ENCODE assay signal across 9 mouse cellular contexts in genomic region chr14:57362726-57363660, GRCm38 (mm10). TPM values are rescaled to one million over a fixed set of nuclear protein-coding genes. Genes with fewer than 3 reads are reported as not detected.
DNase-seq lines count a peak whose midpoint lies in the region; ATAC-seq and TF ChIP-seq lines count a peak whose summit lies in the region.
"Had no signal": no experiment of that assay in that cellular context is flagged by ENCODE, and none has a peak within 500 bp of the region (broad histone marks: within the 10 kb centered on the region; RNA-seq: fewer than 3 reads in every experiment).

No protein-coding gene starts in this region.

- H3K4me2 ChIP-seq in forebrain, embryonic 16.5 days (ENCODE audit: low read length): peak overlapping the region; percentile 32
- H3K4me2 ChIP-seq in lung, embryonic 14.5 days: peak overlapping the region; percentile 40
- H3K4me2 ChIP-seq: lung, embryonic 15.5 days had no signal

- 0 out of 2 replicates have a peak, but pooled peaks have one; percentile 6 for TF ChIP-seq CTCF in G1E (IDR thresholded peaks at IDR 0.05; ENCODE audit: low read depth, low read length)
- TF ChIP-seq CTCF in layer of hippocampus, adult 2 months (conservative IDR thresholded peaks at IDR 0.05): peak; percentile 96
- TF ChIP-seq CTCF in lung, embryonic 14.5 days (IDR thresholded peaks at IDR 0.05; ENCODE audit: low read depth): peak; percentile 85

- H3K27me3 ChIP-seq in G1E (ENCODE audit: insufficient read depth, low read length): peaks cover 2% of the 10 kb centered on the region; the same call in 1 of the 2 replicates
- H3K27me3 ChIP-seq in forebrain, embryonic 16.5 days (replicated peaks; ENCODE audit: control insufficient read depth, insufficient read depth, low read length): no peaks in the 10 kb centered on the region
- no peaks in the 10 kb centered on the region for H3K27me3 ChIP-seq in lung, embryonic 14.5 days (ENCODE audit: insufficient read depth, low read length)
- H3K27me3 ChIP-seq: lung, embryonic 15.5 days had no signal

- 7% methylated on average over 24 of the region's 31 CpGs for WGBS in forebrain, embryonic 16.5 days
- WGBS in lung, embryonic 14.5 days: 7% methylated on average over 27 of the region's 31 CpGs

- H3K27ac ChIP-seq in forebrain, embryonic 16.5 days (ENCODE audit: low read length): no peak overlapping the region
- H3K27ac ChIP-seq in layer of hippocampus, adult 2 months: no peak overlapping the region
- no peak overlapping the region for H3K27ac ChIP-seq in lung, embryonic 14.5 days (ENCODE audit: low read depth)
- H3K27ac ChIP-seq: lung, embryonic 15.5 days had no signal

- DNase-seq in G1E (ENCODE audit: low spot score): no peak
- DNase-seq in cerebellum, adult 11-12 months: peak; percentile 44
- DNase-seq in layer of hippocampus, adult 2 months (ENCODE audit: low spot score in 2 of 2): peak; percentile 49 to 82
- peak; percentile 88 for DNase-seq in lung, embryonic 14.5 days
- DNase-seq in retina, adult 2 months (ENCODE audit: low read depth, low spot score): peak; percentile 62
- DNase-seq in thymus, postnatal 36 days: peak; percentile 66 to 72

- H3K36me3 ChIP-seq in G1E (replicated peaks): peaks cover 16% of the 10 kb centered on the region
- H3K36me3 ChIP-seq in forebrain, embryonic 16.5 days (ENCODE audit: control insufficient read depth, insufficient read depth): no peaks in the 10 kb centered on the region
- H3K36me3 ChIP-seq in lung, embryonic 14.5 days (ENCODE audit: insufficient read depth): no peaks in the 10 kb centered on the region
- H3K36me3 ChIP-seq: lung, embryonic 15.5 days had no signal

- no peaks in the 10 kb centered on the region for H3K9me3 ChIP-seq in G1E (replicated peaks)
- H3K9me3 ChIP-seq in forebrain, embryonic 16.5 days (ENCODE audit: control insufficient read depth, low read length): no peaks in the 10 kb centered on the region
- no peaks in the 10 kb centered on the region for H3K9me3 ChIP-seq in lung, embryonic 14.5 days (ENCODE audit: low read depth, low read length)
- H3K9me3 ChIP-seq: lung, embryonic 15.5 days had no signal

- no peak overlapping the region for H3K9ac ChIP-seq in forebrain, embryonic 16.5 days (replicated peaks; ENCODE audit: low read depth, low read length)
- H3K9ac ChIP-seq in lung, embryonic 14.5 days: no peak overlapping the region
- H3K9ac ChIP-seq: lung, embryonic 15.5 days had no signal

- H3K4me1 ChIP-seq in G1E (ENCODE audit: insufficient read depth, low read depth, low read length): no peaks in the 10 kb centered on the region
- H3K4me1 ChIP-seq in forebrain, embryonic 16.5 days (replicated peaks; ENCODE audit: control insufficient read depth, insufficient read depth, low read length): no peaks in the 10 kb centered on the region
- no peaks in the 10 kb centered on the region for H3K4me1 ChIP-seq in lung, embryonic 14.5 days (ENCODE audit: insufficient read depth)
- H3K4me1 ChIP-seq: lung, embryonic 15.5 days had no signal

- no peak overlapping the region for H3K4me3 ChIP-seq in G1E (ENCODE audit: low read depth, low read length)
- no peak overlapping the region for H3K4me3 ChIP-seq in forebrain, embryonic 16.5 days (replicated peaks; ENCODE audit: low read length)
- H3K4me3 ChIP-seq in layer of hippocampus, adult 2 months: no peak overlapping the region; the same call in 1 of the 2 replicates
- H3K4me3 ChIP-seq in lung, embryonic 14.5 days (ENCODE audit: low read depth, low read length): no peak overlapping the region
- H3K4me3 ChIP-seq: lung, embryonic 15.5 days had no signal

- no peak for ATAC-seq in G1E (ENCODE audit: extremely low read depth, insufficient number of reproducible peaks, low FRiP score, poor library complexity, severe bottlenecking)
- peak; percentile 76 for ATAC-seq in forebrain, embryonic 16.5 days
- peak; percentile 53 to 56; a peak in 3 of 4 replicates for ATAC-seq in hematopoietic stem cell, adult 5-6 weeks (replicated peaks in 1 of 2; ENCODE audit: insufficient read depth in 1 of 2, low FRiP score in 2 of 2, low TSS enrichment in 1 of 2, low read depth in 1 of 2, poor library complexity in 2 of 2, severe bottlenecking in 2 of 2)
- ATAC-seq in lung, embryonic 14.5 days (ENCODE audit: insufficient read depth): no peak

RNA-seq across cellular contexts. Expression of gene Cryl1, which starts 35.3 kb away (rescaled TPM):
- 12.6 and 15.0 TPM in 2 replicates for total RNA-seq in G1E (2014; fragmentation: Nextera tagmentation)
- 21.4 and 22.1 TPM in 2 replicates for total RNA-seq in G1E (2017)
- polyA plus RNA-seq in G1E (2012): 9.7 and 10.2 TPM in 2 replicates
- 8.4 TPM in 2 replicates for polyA plus RNA-seq in forebrain, embryonic 16.5 days (2015; fragmentation: Nextera tagmentation; extraction: Ambion mirVana)
- 17.1 and 25.3 TPM in 2 replicates for total RNA-seq in hematopoietic stem cell, adult 5-6 weeks (2017)
- 10 to 100 TPM; 18.2 to 21.5 TPM for total RNA-seq in layer of hippocampus, adult 2 months (2021)
- polyA plus RNA-seq in lung, embryonic 14.5 days (2014; fragmentation: Nextera tagmentation; extraction: Ambion mirVana): 21.3 and 22.2 TPM in 2 replicates

Comparison
In these comparisons a context has a peak if more than half of its experiments do, and no peak if none do; other contexts are left out.
1. ATAC-seq: peak in forebrain, embryonic 16.5 days (single experiment) and hematopoietic stem cell, adult 5-6 weeks (2 of 2); none in G1E (single experiment) and lung, embryonic 14.5 days (single experiment).
2. CTCF ChIP-seq: peak in every context shown above with its lines; median percentile 96 in layer of hippocampus, adult 2 months; 85 in lung, embryonic 14.5 days; 6 in G1E.